Mouse (Mus musculus): ENCODE measurements around the gene Gpr21. TPM values are rescaled to one million over a fixed set of nuclear protein-coding genes. Genes with fewer than 3 reads are reported as not detected.
"Not testable (repeated sequence)": the region's sequence is repeated elsewhere in the genome, so short reads cannot be mapped to it uniquely, and the experiment has no call there.

Gpr21 gene
- polyA plus RNA-seq (2015; fragmentation: Nextera tagmentation; extraction: Ambion mirVana) = 1.5 and 1.8 TPM in 2 replicates

GRCm38 (mm10) chr2:37516030-37516710, at the start of gene Gpr21:
Gene Gpr21 (plus strand): TSS chr2:37516332.
- H3K27me3 ChIP-seq = no peaks in the 10 kb centered on the region
- no peak for ATAC-seq (ENCODE audit: insufficient number of reproducible peaks, insufficient read depth, low FRiP score, low TSS enrichment, low read depth)
- H3K36me3 ChIP-seq = peaks cover 39% of the 10 kb centered on the region
- H3K4me2 ChIP-seq = peak within 1 kb of the TSS; percentile 36
- WGBS = 21% methylated on average over 11 of the region's 11 CpGs
- H3K9me3 ChIP-seq = no peaks in the 10 kb centered on the region
- no peak within 1 kb of the TSS for H3K9ac ChIP-seq
- H3K4me3 ChIP-seq = peak within 1 kb of the TSS; percentile 16; the same call in 1 of the 2 replicates
- H3K27ac ChIP-seq = no peak within 1 kb of the TSS
- H3K4me1 ChIP-seq = peaks cover 6% of the 10 kb centered on the region

GRCm38 (mm10) chr2:37479559-37479958, 36.6 kb upstream of the Gpr21 start:
- peaks cover 73% of the 10 kb centered on the region for H3K36me3 ChIP-seq

DNA sequence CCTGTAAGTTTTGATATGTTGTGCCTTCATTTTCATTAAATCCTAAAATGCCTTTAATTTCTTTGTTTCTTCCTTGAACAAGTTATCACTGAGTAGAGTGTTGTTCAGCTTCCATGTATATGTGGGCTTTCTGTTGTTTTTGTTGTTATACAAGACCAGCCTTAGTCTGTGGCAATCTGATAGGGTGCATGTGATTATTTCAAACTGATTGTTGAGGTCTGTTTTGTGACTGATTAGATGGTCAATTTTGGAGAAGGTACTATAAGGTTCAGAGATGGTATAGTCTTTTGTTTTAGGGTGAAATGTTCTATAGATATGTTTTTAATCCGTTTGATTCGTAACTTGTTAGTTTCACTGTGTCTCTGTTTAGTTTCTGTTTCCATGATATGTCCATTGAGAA, 36.1 kb upstream of the Gpr21 start:
- Histone ChIP-seq H3K27me3 (no peaks in the 10 kb centered on the region), H3K36me3 (peaks cover 74% of the 10 kb centered on the region)
- whole genome bisulfite sequencing = 97% methylated on average over 2 of the region's 2 CpGs

More at GRCm38 (mm10) chr2:37479559-37479958, 36.6 kb upstream of the Gpr21 start:
- no peak overlapping the region for H3K4me3 ChIP-seq
- H3K4me1 ChIP-seq = no peaks in the 10 kb centered on the region
- no peak overlapping the region for H3K27ac ChIP-seq
- no peak overlapping the region for H3K4me2 ChIP-seq
- H3K9me3 ChIP-seq = no peaks in the 10 kb centered on the region
- no peaks in the 10 kb centered on the region for H3K27me3 ChIP-seq
- no peak overlapping the region for H3K9ac ChIP-seq
- ATAC-seq (ENCODE audit: insufficient number of reproducible peaks, insufficient read depth, low FRiP score, low TSS enrichment, low read depth) = no peak

DNA sequence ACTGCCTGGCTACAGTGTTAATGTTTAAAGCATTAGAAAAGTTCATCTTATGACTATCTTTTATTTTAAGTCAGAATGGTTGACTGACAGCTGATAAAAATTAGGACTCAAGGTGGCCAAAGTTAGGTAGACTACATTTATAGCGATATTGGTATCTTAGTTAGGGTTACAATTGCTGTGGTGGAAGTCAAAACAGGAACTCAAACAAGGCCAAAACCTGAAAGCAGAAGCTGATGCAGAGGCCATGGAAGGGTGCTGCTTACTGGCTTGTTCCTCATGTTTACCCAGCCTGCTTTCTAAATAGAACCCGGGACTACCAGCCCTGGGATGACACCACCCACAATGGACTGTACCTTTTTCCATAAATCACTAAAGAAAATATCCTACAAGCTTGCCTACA, 32.0 kb upstream of the Gpr21 start:
- Histone ChIP-seq H3K27ac (no peak overlapping the region), H3K9ac (no peak overlapping the region), H3K36me3 (peaks cover 53% of the 10 kb centered on the region), H3K27me3 (no peaks in the 10 kb centered on the region), H3K9me3 (no peaks in the 10 kb centered on the region), H3K4me3 (no peak overlapping the region), H3K4me1 (no peaks in the 10 kb centered on the region), H3K4me2 (no peak overlapping the region)
- WGBS = 91% methylated on average over 2 of the region's 2 CpGs
- no peak for ATAC-seq (ENCODE audit: insufficient number of reproducible peaks, insufficient read depth, low FRiP score, low TSS enrichment, low read depth)

More for the DNA sequence above, 36.1 kb upstream of the Gpr21 start:
- no peak overlapping the region for H3K27ac ChIP-seq
- H3K4me3 ChIP-seq = no peak overlapping the region
- H3K4me1 ChIP-seq = no peaks in the 10 kb centered on the region
- H3K4me2 ChIP-seq = no peak overlapping the region
- no peaks in the 10 kb centered on the region for H3K9me3 ChIP-seq
- no peak overlapping the region for H3K9ac ChIP-seq
- no peak for ATAC-seq (ENCODE audit: insufficient number of reproducible peaks, insufficient read depth, low FRiP score, low TSS enrichment, low read depth)

DNA sequence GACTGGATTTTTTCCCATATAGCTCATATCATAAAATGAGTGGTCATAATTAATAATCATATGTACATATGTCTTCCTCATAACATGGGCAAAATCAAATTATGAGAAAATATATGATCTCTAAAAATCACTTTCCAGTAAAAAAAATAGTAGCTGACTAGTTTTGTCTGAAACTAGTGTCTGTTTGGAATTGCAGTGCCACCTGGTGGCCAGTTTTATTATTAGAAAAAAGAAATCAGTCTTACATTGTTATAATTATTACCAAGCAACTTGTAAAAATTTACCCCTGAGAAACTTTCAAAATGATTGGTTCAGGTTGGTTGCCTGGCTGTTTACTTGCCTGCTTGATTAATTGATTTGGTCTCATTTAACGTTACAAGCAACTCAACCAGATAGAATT, 30.8 kb upstream of the Gpr21 start:
- Histone ChIP-seq H3K4me1 (no peaks in the 10 kb centered on the region), H3K4me2 (no peak overlapping the region), H3K9ac (no peak overlapping the region), H3K9me3 (no peaks in the 10 kb centered on the region), H3K27ac (no peak overlapping the region), H3K27me3 (no peaks in the 10 kb centered on the region), H3K4me3 (no peak overlapping the region), H3K36me3 (peaks cover 59% of the 10 kb centered on the region)
- 89% methylated on average over 1 of the region's 1 CpGs for WGBS
- ATAC-seq (ENCODE audit: insufficient number of reproducible peaks, insufficient read depth, low FRiP score, low TSS enrichment, low read depth) = no peak

GRCm38 (mm10) chr2:37486408-37486807, 29.7 kb upstream of the Gpr21 start:
- H3K4me1 ChIP-seq = no peaks in the 10 kb centered on the region
- peaks cover 61% of the 10 kb centered on the region for H3K36me3 ChIP-seq
- no peak overlapping the region for H3K9ac ChIP-seq
- no peaks in the 10 kb centered on the region for H3K27me3 ChIP-seq
- H3K4me3 ChIP-seq = no peak overlapping the region
- H3K27ac ChIP-seq = no peak overlapping the region
- no peaks in the 10 kb centered on the region for H3K9me3 ChIP-seq
- no peak for ATAC-seq (ENCODE audit: insufficient number of reproducible peaks, insufficient read depth, low FRiP score, low TSS enrichment, low read depth)
- no peak overlapping the region for H3K4me2 ChIP-seq

GRCm38 (mm10) chr2:37488956-37489355, 27.2 kb upstream of the Gpr21 start:
- ATAC-seq (ENCODE audit: insufficient number of reproducible peaks, insufficient read depth, low FRiP score, low TSS enrichment, low read depth) = no peak
- Histone ChIP-seq H3K9ac (no peak overlapping the region), H3K4me3 (no peak overlapping the region), H3K9me3 (no peaks in the 10 kb centered on the region), H3K27me3 (no peaks in the 10 kb centered on the region), H3K4me1 (no peaks in the 10 kb centered on the region), H3K4me2 (no peak overlapping the region), H3K36me3 (peaks cover 64% of the 10 kb centered on the region), H3K27ac (no peak overlapping the region)
- 93% methylated on average over 2 of the region's 2 CpGs for WGBS

DNA sequence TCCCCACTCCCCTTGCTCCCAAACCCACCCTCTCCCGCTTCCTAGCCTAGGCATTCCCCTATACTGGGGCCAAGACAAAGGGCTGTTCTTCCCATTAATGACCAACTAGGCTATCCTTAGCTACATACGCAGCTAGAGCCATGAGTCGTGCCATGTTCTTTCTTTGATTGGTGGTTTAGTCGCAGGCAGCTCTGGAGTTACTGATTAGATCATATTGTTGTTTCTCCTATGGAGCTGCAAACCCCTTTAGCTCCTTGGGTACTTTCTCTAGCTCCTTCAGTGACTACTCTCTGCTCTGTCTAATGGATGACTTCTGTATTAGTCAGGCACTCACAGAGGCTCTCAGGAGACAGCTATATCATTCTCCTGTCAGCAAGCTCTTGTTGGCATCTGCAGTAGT, 18.8 kb upstream of the Gpr21 start:
- 94% methylated on average over 4 of the region's 4 CpGs for WGBS
- ATAC-seq (ENCODE audit: insufficient number of reproducible peaks, insufficient read depth, low FRiP score, low TSS enrichment, low read depth) = no peak
- Histone ChIP-seq H3K36me3 (peaks cover 50% of the 10 kb centered on the region), H3K9me3 (no peaks in the 10 kb centered on the region), H3K27ac (no peak overlapping the region), H3K9ac (no peak overlapping the region), H3K4me3 (no peak overlapping the region), H3K27me3 (no peaks in the 10 kb centered on the region), H3K4me1 (no peaks in the 10 kb centered on the region), H3K4me2 (no peak overlapping the region)

DNA sequence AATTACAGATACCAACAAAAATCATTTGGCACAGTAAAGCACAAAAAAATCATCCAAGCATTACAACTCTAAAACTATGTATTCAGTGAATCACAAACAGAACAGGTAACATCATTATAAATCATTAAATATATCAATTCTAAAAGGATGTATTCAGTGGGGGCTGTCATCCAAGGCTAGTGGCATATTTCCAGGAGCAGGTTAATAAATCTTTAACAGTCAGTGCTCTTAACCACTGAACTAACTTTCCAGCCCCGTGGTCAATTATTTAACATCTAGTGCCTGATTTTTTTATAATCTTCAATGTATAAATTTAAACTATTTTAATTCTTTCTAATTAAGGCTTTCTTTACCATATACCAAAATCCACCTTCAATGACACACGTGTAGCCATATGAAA, 10.3 kb upstream of the Gpr21 start:
- not testable (repeated sequence) for H3K4me1 ChIP-seq; ATAC-seq (ENCODE audit: insufficient number of reproducible peaks, insufficient read depth, low FRiP score, low TSS enrichment, low read depth); H3K4me3 ChIP-seq; H3K9me3 ChIP-seq; H3K27ac ChIP-seq; H3K9ac ChIP-seq; H3K4me2 ChIP-seq; H3K27me3 ChIP-seq
- peaks cover 39% of the 10 kb centered on the region for H3K36me3 ChIP-seq
- WGBS = 91% methylated on average over 2 of the region's 2 CpGs

GRCm38 (mm10) chr2:37511134-37511901, 4.8 kb upstream of the Gpr21 start:
- Histone ChIP-seq H3K9me3 (no peaks in the 10 kb centered on the region), H3K36me3 (peaks cover 40% of the 10 kb centered on the region), H3K4me2 (no peak overlapping the region), H3K4me1 (peaks cover 4% of the 10 kb centered on the region), H3K9ac (no peak overlapping the region), H3K4me3 (no peak overlapping the region), H3K27ac (no peak overlapping the region), H3K27me3 (no peaks in the 10 kb centered on the region)
- 86% methylated on average over 4 of the region's 4 CpGs for WGBS
- ATAC-seq (ENCODE audit: insufficient number of reproducible peaks, insufficient read depth, low FRiP score, low TSS enrichment, low read depth) = no peak

DNA sequence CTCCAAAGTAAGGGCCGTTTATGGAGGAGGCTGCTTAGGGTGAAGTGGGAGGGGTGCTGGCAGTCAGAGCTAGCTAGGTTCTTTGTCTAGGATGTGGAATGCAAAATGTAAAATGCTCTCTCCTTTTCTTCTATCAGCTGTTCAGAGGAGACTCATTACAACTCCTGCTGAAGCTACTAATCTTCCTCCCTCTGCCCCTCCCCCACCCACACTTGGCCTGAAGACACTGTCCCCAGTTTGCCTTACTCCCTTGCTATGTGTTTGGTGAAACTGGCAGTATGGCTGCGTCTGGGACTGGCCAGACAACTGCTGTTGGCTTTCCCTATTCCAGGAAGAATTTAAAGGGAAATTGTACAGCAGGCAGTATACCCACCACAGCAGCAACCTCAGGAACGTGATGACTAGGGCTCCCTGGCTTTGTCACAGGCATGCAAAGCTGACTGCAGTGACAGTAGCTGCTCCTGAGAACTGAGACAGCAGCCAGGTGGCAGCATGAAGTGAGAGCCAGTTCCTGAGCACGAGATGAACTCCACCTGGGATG, 860 bp downstream of the Gpr21 start:
- Histone ChIP-seq H3K4me3 (no peak overlapping the region), H3K36me3 (peaks cover 34% of the 10 kb centered on the region), H3K4me2 (no peak overlapping the region), H3K9me3 (no peaks in the 10 kb centered on the region), H3K9ac (no peak overlapping the region), H3K27me3 (no peaks in the 10 kb centered on the region), H3K4me1 (peaks cover 6% of the 10 kb centered on the region), H3K27ac (no peak overlapping the region)
- 46% methylated on average over 4 of the region's 4 CpGs for WGBS
- no peak for ATAC-seq (ENCODE audit: insufficient number of reproducible peaks, insufficient read depth, low FRiP score, low TSS enrichment, low read depth)
